Mouse (Mus musculus) embryonic facial prominence, embryonic 12.5 days (tissue): ENCODE measurements around the gene G6pdx. TPM values are rescaled to one million over a fixed set of nuclear protein-coding genes. Genes with fewer than 3 reads are reported as not detected.
A peak's percentile ranks its signal among the peaks of the same experiment; 100 is the strongest.

Source experiments
- ATAC-seq: fragments of 200-750 bp; cut with Nextera tagmentation; 2 replicates; pipeline ENCODE4 v1.8.0; 2017; ENCODE audit not compliant: insufficient number of reproducible peaks, insufficient read depth, low FRiP score, low TSS enrichment
- H3K27ac ChIP-seq: fragments of 300-500 bp; sonication (generic); 2 replicates; pipeline ENCODE4 v1.5.1; 2016; ENCODE audit warnings: mild to moderate bottlenecking
- H3K27me3 ChIP-seq: fragments of 300-500 bp; sonication (generic); 2 replicates; pipeline ENCODE4 v1.6.1; 2016; ENCODE audit warnings: mild to moderate bottlenecking, moderate library complexity
- H3K36me3 ChIP-seq: fragments of 300-500 bp; sonication (generic); 2 replicates; pipeline ENCODE4 v1.6.1; 2016; ENCODE audit warnings: mild to moderate bottlenecking
- H3K4me1 ChIP-seq: fragments of 300-500 bp; sonication (generic); 2 replicates; pipeline ENCODE4 v1.6.1; 2016
- H3K4me2 ChIP-seq: fragments of 300-500 bp; sonication (generic); replicated peaks from 2 replicates; pipeline ENCODE4 v1.6.1; 2016; ENCODE audit warnings: mild to moderate bottlenecking, moderate library complexity
- H3K4me3 ChIP-seq: fragments of 300-500 bp; sonication (generic); 2 replicates; pipeline ENCODE4 v1.5.1; 2016; ENCODE audit warnings: mild to moderate bottlenecking
- H3K9ac ChIP-seq: fragments of 300-500 bp; sonication (generic); 2 replicates; pipeline ENCODE4 v1.6.1; 2016; ENCODE audit warnings: mild to moderate bottlenecking, moderate library complexity
- H3K9me3 ChIP-seq: fragments of 300-500 bp; sonication (generic); 2 replicates; pipeline ENCODE4 v1.6.1; 2016; ENCODE audit warnings: mild to moderate bottlenecking, moderate library complexity
- WGBS: fragments of 180-500 bp; shearing (Covaris S2); methylation state at CpG from one replicate; pipeline ENCODE4 v1.1.7; 2016; 5-methylcytosine and 5-hydroxymethylcytosine counted together
- polyA plus RNA-seq: library from polyadenylated mRNA; unstranded; fragments of >200 nt; fragmentation: Nextera tagmentation; extraction: Ambion mirVana; gene quantifications from 2 replicates; pipeline ENCODE4 v1.2.1, GENCODE M21; 2016

Gene G6pdx
- polyA plus RNA-seq: 47.6 and 51.3 TPM in 2 replicates

DNA sequence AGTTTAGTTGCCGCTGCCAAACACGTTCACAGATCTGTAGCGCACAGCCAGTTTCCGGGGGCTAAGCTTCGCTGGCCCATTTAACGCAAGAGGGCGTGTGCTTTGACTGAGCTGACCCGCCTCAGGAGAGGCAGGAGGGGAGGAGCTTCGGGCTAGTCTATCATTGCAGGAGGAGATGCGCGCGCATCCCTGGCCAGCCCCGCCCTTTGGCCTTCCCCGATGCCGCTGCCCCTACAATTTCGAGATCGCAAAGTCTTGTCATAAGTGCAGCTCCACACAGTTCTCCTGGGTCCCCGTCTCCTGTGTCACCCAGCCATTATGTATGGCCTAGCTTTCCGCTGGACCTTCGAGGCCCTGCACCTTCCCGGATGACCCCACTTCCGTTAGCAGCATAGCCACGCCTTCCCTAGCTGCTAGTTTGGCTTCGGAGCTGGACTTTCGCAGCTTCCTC lies at the start of gene G6pdx:
Gene G6pdx (minus strand): TSS at position 369 of the 451 bp plus-strand sequence.
- H3K27me3 ChIP-seq: no peaks in the 10 kb centered on the region
- H3K27ac ChIP-seq: peak within 1 kb of the TSS; percentile 74
- H3K9ac ChIP-seq: peak within 1 kb of the TSS; percentile 50
- no peaks in the 10 kb centered on the region for H3K36me3 ChIP-seq
- 12% methylated on average over 25 of the region's 25 CpGs for WGBS
- no peaks in the 10 kb centered on the region for H3K4me1 ChIP-seq
- ATAC-seq: peak; percentile 83
- H3K4me3 ChIP-seq: peak within 1 kb of the TSS; percentile 50
- H3K9me3 ChIP-seq: no peaks in the 10 kb centered on the region
- peak within 1 kb of the TSS; percentile 56 for H3K4me2 ChIP-seq

- 15% methylated on average over 4 of the region's 4 CpGs for WGBS
- no peak; the same call in 1 of the 2 replicates for ATAC-seq
- no peaks in the 10 kb centered on the region for H3K36me3 ChIP-seq
Measured at GRCm38 (mm10) chrX:74452773-74453172, 23.8 kb upstream of the G6pdx start.

DNA sequence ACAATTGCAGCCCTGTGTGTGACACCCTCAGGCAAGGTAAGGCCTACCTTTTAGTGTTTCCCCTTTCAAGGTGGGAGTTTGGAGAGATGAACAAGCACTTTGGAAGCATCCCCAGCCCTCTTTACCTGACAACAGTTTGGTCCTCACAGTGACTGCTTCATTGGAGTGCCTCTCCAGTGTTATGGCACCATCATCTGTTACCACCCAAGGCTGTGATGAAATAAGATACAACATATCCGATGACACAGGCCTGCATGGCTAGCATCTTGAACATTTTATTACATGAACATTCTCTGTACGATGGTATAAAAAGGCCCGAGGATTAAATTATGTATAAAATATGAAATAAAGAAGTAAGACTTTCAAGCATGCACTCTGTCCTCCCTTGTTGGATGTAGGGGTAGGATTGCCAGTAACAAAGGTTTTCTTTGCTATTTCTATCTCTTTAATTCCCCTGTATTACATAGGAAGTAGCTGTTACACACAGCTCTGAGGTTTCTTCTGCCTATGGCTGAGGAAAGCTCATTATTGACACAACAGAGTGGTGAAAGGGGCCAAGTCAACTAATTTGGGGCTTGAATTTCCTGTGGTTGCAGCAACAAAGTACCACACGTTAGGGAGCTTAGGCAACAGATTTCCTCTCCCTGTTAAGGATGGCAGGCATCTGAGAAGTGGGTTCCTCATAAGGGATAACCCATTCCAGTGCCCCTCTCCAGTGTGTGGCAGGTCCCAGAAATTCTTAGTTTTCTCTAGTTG lies 22.3 kb upstream of the G6pdx start:
- no peaks in the 10 kb centered on the region for H3K27me3 ChIP-seq
- H3K9me3 ChIP-seq: no peaks in the 10 kb centered on the region
- H3K4me2 ChIP-seq: no peak overlapping the region
- no peak overlapping the region for H3K9ac ChIP-seq
- no peak overlapping the region for H3K4me3 ChIP-seq
- no peak overlapping the region for H3K27ac ChIP-seq
- WGBS: 75% methylated on average over 4 of the region's 4 CpGs
- no peaks in the 10 kb centered on the region for H3K36me3 ChIP-seq
- no peaks in the 10 kb centered on the region for H3K4me1 ChIP-seq
- no peak for ATAC-seq

More at GRCm38 (mm10) chrX:74452773-74453172, 23.8 kb upstream of the G6pdx start:
- H3K9me3 ChIP-seq: no peaks in the 10 kb centered on the region
- H3K9ac ChIP-seq: no peak overlapping the region
- no peak overlapping the region for H3K4me3 ChIP-seq
- no peaks in the 10 kb centered on the region for H3K27me3 ChIP-seq
- H3K4me1 ChIP-seq: no peaks in the 10 kb centered on the region
- H3K4me2 ChIP-seq: no peak overlapping the region
- no peak overlapping the region for H3K27ac ChIP-seq

DNA sequence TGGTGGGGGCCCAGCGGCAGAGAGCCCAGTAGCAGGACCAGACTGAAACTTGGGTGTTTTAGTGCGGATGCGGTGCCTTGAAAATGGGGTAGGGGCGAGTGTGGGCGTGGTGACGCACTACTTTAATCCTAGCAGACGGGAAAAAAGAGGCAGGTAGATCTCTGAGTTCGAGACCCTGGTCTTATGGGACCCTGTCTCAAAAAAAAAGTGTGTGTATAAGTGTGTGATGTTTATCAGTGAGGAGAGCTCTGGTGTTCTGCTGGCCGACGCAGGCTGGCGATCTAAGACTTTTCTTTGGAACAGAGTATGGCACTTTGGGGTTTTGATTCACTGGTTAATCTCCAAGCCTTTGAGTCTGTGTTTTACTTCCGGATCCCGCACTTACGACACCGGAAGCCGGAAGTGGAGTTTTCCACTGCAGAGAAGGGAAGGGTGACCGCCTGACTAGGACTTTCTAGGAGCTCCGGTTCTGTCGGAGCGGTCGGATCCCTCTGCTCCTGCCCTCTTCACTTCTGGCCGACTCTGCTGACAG lies 362 bp upstream of the G6pdx start:
- Histone ChIP-seq H3K4me1 (no peaks in the 10 kb centered on the region), H3K9me3 (no peaks in the 10 kb centered on the region), H3K36me3 (peaks cover 3% of the 10 kb centered on the region; the same call in 1 of the 2 replicates), H3K9ac (peak overlapping the region; percentile 50), H3K27ac (peak overlapping the region; percentile 74), H3K4me2 (peak overlapping the region; percentile 56), H3K4me3 (peak overlapping the region; percentile 50), H3K27me3 (no peaks in the 10 kb centered on the region)
- peak; percentile 42; the same call in 1 of the 2 replicates for ATAC-seq
- 24% methylated on average over 22 of the region's 22 CpGs for WGBS

DNA sequence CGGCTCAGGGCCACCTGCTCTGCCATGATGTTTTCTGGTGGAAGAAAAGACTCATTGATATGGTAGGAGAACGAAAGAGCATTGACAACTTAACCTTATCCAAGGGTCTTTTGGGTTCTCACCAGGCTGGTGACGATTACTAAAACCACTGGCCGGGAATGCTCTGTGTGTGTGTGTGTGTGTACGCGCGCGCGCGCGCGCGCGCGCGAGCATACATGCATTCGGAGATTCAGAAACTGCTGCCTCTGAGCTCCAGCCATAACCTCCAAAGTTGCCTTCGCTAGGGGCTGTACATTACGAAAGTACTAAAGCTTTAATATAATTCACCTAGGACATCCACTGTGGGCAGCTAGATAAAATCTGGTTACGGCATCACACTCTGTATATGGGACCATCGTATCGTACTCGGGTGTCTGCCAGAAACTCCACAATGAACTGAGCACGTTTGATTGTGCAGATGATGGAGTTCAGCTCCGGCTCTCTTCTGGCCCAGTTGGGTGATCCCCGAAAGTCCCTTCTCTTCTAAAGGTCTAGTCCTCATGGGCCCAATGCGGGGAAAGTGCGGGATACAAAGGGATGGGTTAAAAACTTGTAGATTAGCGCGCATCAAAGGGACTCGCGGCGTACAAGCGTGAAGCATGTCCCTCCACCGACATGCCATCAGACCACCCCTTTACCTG lies 708 bp downstream of the G6pdx start:
- Histone ChIP-seq H3K9ac (peak overlapping the region; percentile 44), H3K9me3 (no peaks in the 10 kb centered on the region), H3K4me1 (no peaks in the 10 kb centered on the region), H3K4me3 (peak overlapping the region; percentile 50), H3K4me2 (peak overlapping the region; percentile 56), H3K27ac (peak overlapping the region; percentile 41; the same call in 1 of the 2 replicates), H3K36me3 (no peaks in the 10 kb centered on the region), H3K27me3 (no peaks in the 10 kb centered on the region)
- ATAC-seq: peak; percentile 2; the same call in 1 of the 2 replicates
- WGBS: 25% methylated on average over 35 of the region's 35 CpGs

- WGBS: 86% methylated on average over 3 of the region's 3 CpGs
- Histone ChIP-seq H3K4me1 (no peaks in the 10 kb centered on the region), H3K27ac (no peak overlapping the region), H3K4me2 (no peak overlapping the region), H3K9ac (no peak overlapping the region), H3K9me3 (no peaks in the 10 kb centered on the region), H3K36me3 (no peaks in the 10 kb centered on the region), H3K4me3 (no peak overlapping the region), H3K27me3 (no peaks in the 10 kb centered on the region)
- no peak for ATAC-seq
Measured at GRCm38 (mm10) chrX:74427116-74427515, 1.9 kb downstream of the G6pdx start.

DNA sequence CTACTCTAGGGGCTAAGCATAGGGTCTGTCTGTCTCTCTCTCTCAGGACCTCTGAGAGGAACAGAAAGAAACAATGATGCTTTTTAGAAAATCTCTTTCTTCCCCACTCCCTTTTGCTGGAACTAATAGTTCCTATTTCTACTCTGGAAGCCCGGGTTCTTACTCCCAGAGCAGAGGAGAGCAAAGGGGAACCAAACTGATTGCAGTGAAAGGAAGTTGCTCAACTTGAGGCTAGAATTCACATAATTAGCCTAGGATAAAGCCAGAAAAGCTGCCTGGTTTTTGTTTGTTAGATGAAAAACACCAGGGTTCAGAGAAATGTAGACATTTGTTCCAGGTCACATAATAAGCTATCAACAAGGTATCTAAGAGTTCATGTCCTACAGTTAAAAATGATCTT lies 2.7 kb downstream of the G6pdx start:
- Histone ChIP-seq H3K27ac (no peak overlapping the region), H3K27me3 (no peaks in the 10 kb centered on the region), H3K4me3 (no peak overlapping the region), H3K9me3 (no peaks in the 10 kb centered on the region), H3K9ac (no peak overlapping the region), H3K36me3 (no peaks in the 10 kb centered on the region), H3K4me1 (no peaks in the 10 kb centered on the region), H3K4me2 (no peak overlapping the region)
- no peak for ATAC-seq
- WGBS: 70% methylated on average over 1 of the region's 1 CpGs

- Histone ChIP-seq H3K4me3 (no peak overlapping the region), H3K4me1 (no peaks in the 10 kb centered on the region), H3K36me3 (no peaks in the 10 kb centered on the region), H3K27ac (no peak overlapping the region), H3K9ac (no peak overlapping the region), H3K9me3 (no peaks in the 10 kb centered on the region), H3K27me3 (no peaks in the 10 kb centered on the region), H3K4me2 (no peak overlapping the region)
- 84% methylated on average over 4 of the region's 4 CpGs for WGBS
- ATAC-seq: no peak
Measured at GRCm38 (mm10) chrX:74425195-74425594, 3.8 kb downstream of the G6pdx start.

- Histone ChIP-seq H3K4me1 (no peaks in the 10 kb centered on the region), H3K4me2 (no peak overlapping the region), H3K27ac (no peak overlapping the region), H3K27me3 (no peaks in the 10 kb centered on the region), H3K4me3 (no peak overlapping the region), H3K36me3 (no peaks in the 10 kb centered on the region), H3K9ac (no peak overlapping the region), H3K9me3 (no peaks in the 10 kb centered on the region)
- no peak for ATAC-seq
Measured at GRCm38 (mm10) chrX:74424443-74424842, 4.6 kb downstream of the G6pdx start.

DNA sequence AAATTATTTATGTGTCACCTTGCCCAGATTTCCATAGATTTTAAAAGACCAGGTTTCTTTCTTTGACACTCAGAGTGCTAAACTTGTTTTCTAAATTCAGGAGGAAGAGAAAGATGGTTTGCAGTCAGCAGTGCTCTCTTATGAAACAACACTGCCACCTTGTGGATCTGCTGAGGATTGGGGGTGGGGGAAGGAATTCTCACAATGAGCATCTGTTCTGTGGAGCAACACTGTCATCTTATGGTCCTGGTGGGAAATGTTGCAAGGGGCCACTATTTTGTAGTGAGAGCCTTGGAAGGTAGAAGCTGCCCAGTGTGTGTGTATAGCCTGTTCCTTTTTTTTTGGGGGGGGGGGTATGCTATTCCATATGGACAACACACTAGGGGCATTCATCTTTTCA lies 15.6 kb downstream of the G6pdx start:
- Histone ChIP-seq H3K4me2 (no peak overlapping the region), H3K36me3 (no peaks in the 10 kb centered on the region), H3K4me1 (no peaks in the 10 kb centered on the region), H3K9ac (no peak overlapping the region), H3K27ac (no peak overlapping the region), H3K4me3 (no peak overlapping the region), H3K27me3 (no peaks in the 10 kb centered on the region), H3K9me3 (no peaks in the 10 kb centered on the region)
- peak; percentile 80; the same call in 1 of the 2 replicates for ATAC-seq

GRCm38 (mm10) chrX:74408340-74408739 lies 20.7 kb downstream of the G6pdx start:
- WGBS: 51% methylated on average over 2 of the region's 2 CpGs
- no peak for ATAC-seq
- Histone ChIP-seq H3K27ac (no peak overlapping the region), H3K4me2 (no peak overlapping the region), H3K9ac (no peak overlapping the region), H3K27me3 (no peaks in the 10 kb centered on the region), H3K9me3 (no peaks in the 10 kb centered on the region), H3K4me1 (no peaks in the 10 kb centered on the region), H3K4me3 (no peak overlapping the region), H3K36me3 (no peaks in the 10 kb centered on the region)

- Histone ChIP-seq H3K27me3 (no peaks in the 10 kb centered on the region), H3K36me3 (no peaks in the 10 kb centered on the region), H3K4me2 (no peak overlapping the region), H3K27ac (no peak overlapping the region), H3K4me1 (no peaks in the 10 kb centered on the region), H3K9me3 (no peaks in the 10 kb centered on the region), H3K9ac (no peak overlapping the region), H3K4me3 (no peak overlapping the region)
- 81% methylated on average over 3 of the region's 3 CpGs for WGBS
- no peak for ATAC-seq
Measured at GRCm38 (mm10) chrX:74400136-74400535, 28.9 kb downstream of the G6pdx start.
